Mouse (Mus musculus) central nervous system, embryonic 14 days (tissue): ENCODE results near the gene Ugt1a5. TPM values are rescaled to one million over a fixed set of nuclear protein-coding genes. Genes with fewer than 3 reads are reported as not detected.

Source experiments
- polyA plus RNA-seq: library from polyadenylated mRNA; depleted of rRNA; stranded (reverse); fragments of >200 nt; gene quantifications from 2 replicates; pipeline ENCODE4 v1.2.3, GENCODE M21; 2012; rRNA removed

Gene Ugt1a5
- polyA plus RNA-seq = 0.06 and 0.14 TPM in 2 replicates

GRCm38 (mm10) chr1:88165711-88166110 is at the start of gene Ugt1a5:
Gene Ugt1a5, plus strand, starts transcription at chr1:88166012.

GRCm38 (mm10) chr1:88134457-88135011 is 31.3 kb upstream of the Ugt1a5 start, which contains the start of gene Ugt1a6a:
Gene Ugt1a6a, plus strand, starts transcription at chr1:88134809.

GRCm38 (mm10) chr1:88200456-88200855 is 34.6 kb downstream of the Ugt1a5 start, which contains the start of gene Ugt1a2:
Gene Ugt1a2, plus strand, starts transcription at chr1:88200601.

GRCm38 (mm10) chr1:88205294-88205922 is 39.6 kb downstream of the Ugt1a5 start, which contains the start of gene Dnajb3:
Gene Dnajb3, minus strand, starts transcription at chr1:88205782.

GRCm38 (mm10) chr1:88211812-88212211 is 46.0 kb downstream of the Ugt1a5 start, which contains the start of gene Ugt1a1:
Gene Ugt1a1, plus strand, starts transcription at chr1:88211959.

GRCm38 (mm10) chr1:88226670-88227379 is 61.0 kb downstream of the Ugt1a5 start, which contains the start of gene Mroh2a:
Gene Mroh2a, plus strand, starts transcription at chr1:88226986.

Other genes starting within 250 kb of the Ugt1a5 start
- 24.0 and 24.9 TPM in 2 replicates for gene Usp40, start 157.5 kb upstream of the Ugt1a5 start, polyA plus RNA-seq
- gene Ugt1a10, start 110.6 kb upstream of the Ugt1a5 start, polyA plus RNA-seq = not detected in 2 replicates
- gene Ugt1a9, start 95.2 kb upstream of the Ugt1a5 start, polyA plus RNA-seq = not detected in 2 replicates
- gene Ugt1a8, start 78.2 kb upstream of the Ugt1a5 start, polyA plus RNA-seq = not detected in 2 replicates
- gene Ugt1a7c, start 71.0 kb upstream of the Ugt1a5 start, polyA plus RNA-seq = 0.80 and 0.91 TPM in 2 replicates
- 1.1 TPM in 2 replicates for gene Ugt1a6b, start 62.8 kb upstream of the Ugt1a5 start, polyA plus RNA-seq
- 1.4 and 1.6 TPM in 2 replicates for gene Ugt1a6a, start 31.2 kb upstream of the Ugt1a5 start, polyA plus RNA-seq
- 0.05 TPM in 1 of 2 replicates, not detected in the other for gene Ugt1a2, start 34.6 kb downstream of the Ugt1a5 start, polyA plus RNA-seq
- gene Dnajb3, start 39.8 kb downstream of the Ugt1a5 start, polyA plus RNA-seq = 9.8 TPM in 2 replicates
- gene Ugt1a1, start 45.9 kb downstream of the Ugt1a5 start, polyA plus RNA-seq = 0.09 TPM in 1 of 2 replicates, not detected in the other
- 0.15 and 0.18 TPM in 2 replicates for gene Mroh2a, start 61.0 kb downstream of the Ugt1a5 start, polyA plus RNA-seq
- 171 and 178 TPM in 2 replicates for gene Hjurp, start 111.6 kb downstream of the Ugt1a5 start, polyA plus RNA-seq
- 0.06 TPM in 2 replicates for gene Trpm8, start 111.6 kb downstream of the Ugt1a5 start, polyA plus RNA-seq
- gene Spp2, start 240.9 kb downstream of the Ugt1a5 start, polyA plus RNA-seq = 0.18 TPM in 2 replicates